Mouse (Mus musculus): ENCODE measurements around the gene Ggnbp2. TPM values are rescaled to one million over a fixed set of nuclear protein-coding genes. Genes with fewer than 3 reads are reported as not detected.

The Ggnbp2 gene
- total RNA-seq (2014; rRNA removed) = 39.2 and 52.1 TPM in 2 replicates
- polyA plus RNA-seq (2015; fragmentation: Nextera tagmentation; extraction: Ambion mirVana) = 62.9 and 65.8 TPM in 2 replicates

GRCm38 (mm10) chr11:84870337-84871043 lies at the start of gene Ggnbp2:
TSS of gene Ggnbp2 (minus strand) at chr11:84870817.
- Histone ChIP-seq H3K27ac (ENCODE audit: low read depth, low read length) (peak within 1 kb of the TSS; percentile 99), H3K4me2 (ENCODE audit: low read depth, low read length, poor library complexity, severe bottlenecking) (peak within 1 kb of the TSS; percentile 88), H3K36me3 (ENCODE audit: insufficient read depth, low read length) (no peaks in the 10 kb centered on the region), H3K9me3 (ENCODE audit: low read length) (no peaks in the 10 kb centered on the region), H3K9ac (replicated peaks; ENCODE audit: low read length, poor library complexity, severe bottlenecking) (peak within 1 kb of the TSS; percentile 97), H3K4me3 (ENCODE audit: low read depth, low read length) (peak within 1 kb of the TSS; percentile 93), H3K4me1 (ENCODE audit: insufficient read depth, low read length) (peaks cover 5% of the 10 kb centered on the region; the same call in 1 of the 2 replicates), H3K27me3 (ENCODE audit: insufficient read depth, low read length) (no peaks in the 10 kb centered on the region)
- ATAC-seq (ENCODE audit: low FRiP score) (peak; percentile 87), DNase-seq (ENCODE audit: low spot score) (peak; percentile 94)
- 1% methylated on average over 25 of the region's 62 CpGs for WGBS
- TF ChIP-seq CTCF (IDR thresholded peaks at IDR 0.05) = no peak

GRCm38 (mm10) chr11:84919951-84920350 lies 49.3 kb upstream of the Ggnbp2 start:
- Histone ChIP-seq H3K4me1 (ENCODE audit: insufficient read depth, low read length) (no peaks in the 10 kb centered on the region), H3K4me2 (ENCODE audit: low read depth, low read length, poor library complexity, severe bottlenecking) (no peak overlapping the region), H3K9ac (replicated peaks; ENCODE audit: low read length, poor library complexity, severe bottlenecking) (no peak overlapping the region), H3K4me3 (ENCODE audit: low read depth, low read length) (no peak overlapping the region), H3K27ac (ENCODE audit: low read depth, low read length) (no peak overlapping the region), H3K9me3 (ENCODE audit: low read length) (no peaks in the 10 kb centered on the region), H3K27me3 (ENCODE audit: insufficient read depth, low read length) (no peaks in the 10 kb centered on the region), H3K36me3 (ENCODE audit: insufficient read depth, low read length) (no peaks in the 10 kb centered on the region)
- DNase-seq (ENCODE audit: low spot score) (no peak), ATAC-seq (ENCODE audit: low FRiP score) (no peak)
- TF ChIP-seq CTCF (IDR thresholded peaks at IDR 0.05) = no peak
- 78% methylated on average over 7 of the region's 7 CpGs for WGBS

GRCm38 (mm10) chr11:84919276-84919675 lies 48.7 kb upstream of the Ggnbp2 start:
- peak; percentile 64 for TF ChIP-seq CTCF (IDR thresholded peaks at IDR 0.05)
- ATAC-seq (ENCODE audit: low FRiP score) (no peak), DNase-seq (ENCODE audit: low spot score) (peak; percentile 35)
- Histone ChIP-seq H3K36me3 (ENCODE audit: insufficient read depth, low read length) (0 out of 2 replicates have a peak, but pooled peaks cover under 1% of the 10 kb centered on the region), H3K4me1 (ENCODE audit: insufficient read depth, low read length) (no peaks in the 10 kb centered on the region), H3K4me3 (ENCODE audit: low read depth, low read length) (no peak overlapping the region), H3K4me2 (ENCODE audit: low read depth, low read length, poor library complexity, severe bottlenecking) (no peak overlapping the region), H3K27me3 (ENCODE audit: insufficient read depth, low read length) (no peaks in the 10 kb centered on the region), H3K27ac (ENCODE audit: low read depth, low read length) (no peak overlapping the region), H3K9ac (replicated peaks; ENCODE audit: low read length, poor library complexity, severe bottlenecking) (no peak overlapping the region), H3K9me3 (ENCODE audit: low read length) (no peaks in the 10 kb centered on the region)
- WGBS = 29% methylated on average over 3 of the region's 3 CpGs

GRCm38 (mm10) chr11:84918425-84918824 lies 47.8 kb upstream of the Ggnbp2 start:
- Histone ChIP-seq H3K36me3 (ENCODE audit: insufficient read depth, low read length) (peaks cover 9% of the 10 kb centered on the region; the same call in 1 of the 2 replicates), H3K4me1 (ENCODE audit: insufficient read depth, low read length) (no peaks in the 10 kb centered on the region), H3K4me2 (ENCODE audit: low read depth, low read length, poor library complexity, severe bottlenecking) (peak overlapping the region; percentile 42), H3K9ac (replicated peaks; ENCODE audit: low read length, poor library complexity, severe bottlenecking) (no peak overlapping the region), H3K9me3 (ENCODE audit: low read length) (no peaks in the 10 kb centered on the region), H3K27ac (ENCODE audit: low read depth, low read length) (no peak overlapping the region), H3K27me3 (ENCODE audit: insufficient read depth, low read length) (no peaks in the 10 kb centered on the region), H3K4me3 (ENCODE audit: low read depth, low read length) (no peak overlapping the region)
- WGBS = 4% methylated on average over 16 of the region's 16 CpGs
- peak; percentile 97 for TF ChIP-seq CTCF (IDR thresholded peaks at IDR 0.05)
- ATAC-seq (ENCODE audit: low FRiP score) (0 out of 2 replicates have a peak, but pooled peaks have one; percentile 69), DNase-seq (ENCODE audit: low spot score) (peak; percentile 84)

DNA sequence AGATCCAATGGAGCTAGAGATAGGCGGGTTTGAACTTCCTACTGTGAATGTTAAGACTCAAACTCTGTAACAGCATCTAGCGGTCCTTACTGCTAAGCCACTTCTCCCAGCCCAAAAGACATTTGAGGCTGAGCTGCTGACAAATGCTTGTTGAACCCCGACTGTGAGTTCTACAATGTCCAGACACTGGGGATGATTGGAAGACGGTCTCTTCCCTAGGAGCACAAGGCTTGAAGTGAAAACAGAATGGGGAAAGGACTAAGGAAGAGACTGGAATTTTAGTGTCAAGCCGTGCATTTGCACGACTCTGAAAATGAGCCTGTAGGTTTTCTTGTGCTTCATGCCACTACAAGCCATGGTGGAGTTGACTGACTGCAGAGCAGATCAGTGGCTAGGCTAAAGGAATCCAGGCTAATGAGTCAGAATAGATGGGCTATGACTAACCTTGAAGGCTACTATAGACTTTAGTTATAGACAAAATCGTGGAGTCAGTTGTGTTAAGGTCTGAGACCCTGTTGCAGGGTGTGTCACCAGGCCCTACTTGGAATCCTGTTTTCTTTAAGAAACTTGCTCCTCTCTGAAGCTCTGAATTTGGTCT lies 46.2 kb upstream of the Ggnbp2 start:
- DNase-seq (ENCODE audit: low spot score) (no peak), ATAC-seq (ENCODE audit: low FRiP score) (no peak)
- H3K9ac ChIP-seq (replicated peaks; ENCODE audit: low read length, poor library complexity, severe bottlenecking) = 0 out of 2 replicates have a peak overlapping the region, but pooled peaks have one; percentile 44
- no peaks in the 10 kb centered on the region for H3K4me1 ChIP-seq (ENCODE audit: insufficient read depth, low read length)
- 56% methylated on average over 7 of the region's 7 CpGs for WGBS
- peak overlapping the region; percentile 94 for H3K4me3 ChIP-seq (ENCODE audit: low read depth, low read length)
- peaks cover 19% of the 10 kb centered on the region for H3K36me3 ChIP-seq (ENCODE audit: insufficient read depth, low read length)
- H3K27ac ChIP-seq (ENCODE audit: low read depth, low read length) = no peak overlapping the region
- H3K4me2 ChIP-seq (ENCODE audit: low read depth, low read length, poor library complexity, severe bottlenecking) = peak overlapping the region; percentile 72
- H3K9me3 ChIP-seq (ENCODE audit: low read length) = no peaks in the 10 kb centered on the region
- no peaks in the 10 kb centered on the region for H3K27me3 ChIP-seq (ENCODE audit: insufficient read depth, low read length)
- no peak for TF ChIP-seq CTCF (IDR thresholded peaks at IDR 0.05)
